Mouse (Mus musculus) gastrocnemius, postnatal 14 days (tissue): ENCODE results near the gene Ctnna3. TPM values are rescaled to one million over a fixed set of nuclear protein-coding genes. Genes with fewer than 3 reads are reported as not detected.
"Not testable (repeated sequence)": the region's sequence is repeated elsewhere in the genome, so short reads cannot be mapped to it uniquely, and the experiment has no call there.

Experiments used
- DNase-seq: peaks from one replicate; pipeline ENCODE4 v3.0.0; 2021; ENCODE audit warnings: mixed read lengths
- intact Hi-C: fragments of 180-260 bp; cut with DNase I; formaldehyde crosslinking; loops from one replicate; pipeline ENCODE4 v1.15.1; 2025; ENCODE audit warnings: low total_unique reads
- long read RNA-seq, 2 experiments: library from polyadenylated mRNA; stranded (forward); transcript quantifications; one replicate each; pipeline ENCODE4 v2.0.0; 2021
- total RNA-seq, 2 experiments: library from RNA; stranded (reverse); gene quantifications; 2 replicates each; pipeline ENCODE4 v1.2.3; 2021

Ctnna3 gene
- 10 to 100 TPM; 19.1 to 20.2 TPM for total RNA-seq
- long read RNA-seq, experiment 1, partial matches to known transcripts, result 0 of 2 reads
- long read RNA-seq, experiment 1, other reads (novel, unspliced or antisense), result 2 of 2 reads
- long read RNA-seq, experiment 2, partial matches to known transcripts, result 1 of 3 reads
- long read RNA-seq, experiment 2, other reads (novel, unspliced or antisense), result 2 of 3 reads

GRCm38 (mm10) chr10:63429785-63430305 lies at the start of gene Ctnna3:
Gene Ctnna3, plus strand, starts transcription at chr10:63430098.
- intact Hi-C loops, result loop anchor here (10.0 kb wide), 1 partner anchor 265 kb away; no protein-coding TSS in a partner anchor
- DNase-seq, result peak; percentile 87

DNA sequence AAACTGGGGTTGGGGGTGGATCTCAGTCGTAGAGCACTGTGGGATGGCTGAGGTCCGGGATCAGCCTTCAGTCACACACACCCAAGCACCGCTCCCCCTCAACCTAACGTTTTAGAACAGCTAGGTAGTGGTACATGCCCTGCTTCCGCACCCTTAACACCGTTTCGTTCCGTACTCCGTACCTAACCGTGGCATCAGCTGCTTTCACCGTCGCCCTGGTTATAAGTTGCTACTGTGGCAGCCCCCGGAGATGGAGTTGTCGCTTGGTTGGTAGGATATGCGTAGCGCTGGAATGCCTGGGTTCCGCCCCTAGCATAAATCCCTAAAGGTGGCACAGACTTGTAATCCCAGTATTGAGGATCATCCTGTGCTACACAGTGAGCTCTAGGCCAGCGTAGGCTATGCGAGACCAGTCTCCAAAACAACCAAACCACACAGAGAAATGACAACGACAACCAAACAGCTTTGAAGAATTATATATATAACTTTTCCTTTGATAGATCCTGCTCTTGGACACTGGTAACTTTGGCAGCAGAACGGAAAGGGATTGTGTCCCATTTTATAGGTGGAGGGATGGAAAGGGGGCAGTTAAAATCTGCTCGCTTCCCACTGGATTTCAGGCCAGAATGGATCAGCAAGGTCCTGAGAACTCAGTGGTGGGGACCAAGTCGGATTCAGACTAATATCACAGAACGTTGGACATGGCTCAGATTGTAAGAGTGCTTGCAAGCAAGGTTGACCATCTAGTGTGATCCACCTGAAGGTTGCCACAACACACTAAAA lies 48.2 kb upstream of the Ctnna3 start, which contains the start of gene Sirt1:
Gene Sirt1 (minus strand): TSS at position 207 of the 783 bp plus-strand sequence.
- no peak for DNase-seq
- intact Hi-C loops, result no loop called here

DNA sequence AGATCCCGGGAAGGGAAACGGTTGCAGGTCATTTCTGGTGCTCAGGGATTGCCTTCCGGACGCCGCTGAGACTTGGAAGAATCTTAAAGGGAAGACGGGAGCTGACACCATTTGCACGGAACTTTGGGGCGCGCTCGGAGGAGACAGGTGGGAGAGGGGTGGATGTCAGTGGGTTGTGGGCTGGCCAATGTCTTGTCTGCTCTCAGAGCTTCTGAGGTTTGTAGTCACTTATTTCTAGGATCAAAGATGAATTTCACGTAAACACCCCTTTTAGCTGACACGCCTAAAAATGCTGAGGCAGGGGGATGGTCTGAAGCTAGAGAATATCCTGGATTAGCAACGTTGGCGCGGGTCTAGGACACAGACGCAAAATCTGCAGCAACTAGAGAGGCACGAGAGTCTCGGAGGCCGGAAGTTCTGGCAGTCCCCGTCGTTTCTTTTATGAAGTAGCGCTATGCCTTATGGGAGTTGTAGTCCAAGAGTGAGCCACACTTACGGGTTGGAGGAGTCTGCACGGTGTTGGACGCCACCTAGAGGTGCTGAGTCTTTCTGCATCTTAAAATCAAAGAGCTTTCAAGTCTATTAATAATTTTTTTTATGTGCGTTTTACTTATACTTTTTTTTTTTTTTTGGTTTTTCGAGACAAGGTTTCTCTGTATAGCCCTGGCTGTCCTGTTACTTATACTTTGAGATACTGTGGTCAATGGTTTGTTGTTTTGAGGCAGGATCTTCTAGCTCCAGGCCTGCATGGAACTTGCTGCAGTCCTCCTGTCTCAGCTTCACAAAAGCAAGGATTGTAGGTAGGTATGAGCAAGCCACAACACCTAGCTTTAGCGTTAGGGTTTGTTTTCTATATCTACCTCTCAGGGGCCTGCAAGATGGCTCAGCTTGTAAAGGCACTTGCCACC lies 47.3 kb upstream of the Ctnna3 start, which contains the start of gene Dnajc12:
Gene Dnajc12 (plus strand): TSS at position 72 of the 908 bp plus-strand sequence.
- DNase-seq, result peak; percentile 80
- intact Hi-C loops, result no loop called here

DNA sequence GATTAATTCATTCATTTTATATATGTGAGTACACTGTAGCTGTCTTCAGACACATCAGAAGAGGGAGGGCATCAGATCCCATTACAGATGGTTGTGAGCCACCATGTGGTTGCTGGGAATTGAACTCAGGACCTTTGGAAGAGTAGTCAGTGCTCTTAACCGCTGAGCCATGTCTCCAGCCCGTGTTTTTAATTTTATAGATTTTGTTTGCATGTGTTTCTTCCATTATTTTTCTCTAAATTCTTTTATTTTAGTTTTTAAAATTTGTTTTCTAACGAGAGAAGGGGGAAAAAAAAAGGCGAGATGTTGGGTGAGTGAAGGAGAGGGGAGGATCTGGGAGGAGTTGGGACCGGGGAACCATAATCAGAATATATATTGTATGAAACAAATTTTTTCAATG lies 44.0 kb upstream of the Ctnna3 start:
- DNase-seq, intact Hi-C loops: not testable (repeated sequence)

DNA sequence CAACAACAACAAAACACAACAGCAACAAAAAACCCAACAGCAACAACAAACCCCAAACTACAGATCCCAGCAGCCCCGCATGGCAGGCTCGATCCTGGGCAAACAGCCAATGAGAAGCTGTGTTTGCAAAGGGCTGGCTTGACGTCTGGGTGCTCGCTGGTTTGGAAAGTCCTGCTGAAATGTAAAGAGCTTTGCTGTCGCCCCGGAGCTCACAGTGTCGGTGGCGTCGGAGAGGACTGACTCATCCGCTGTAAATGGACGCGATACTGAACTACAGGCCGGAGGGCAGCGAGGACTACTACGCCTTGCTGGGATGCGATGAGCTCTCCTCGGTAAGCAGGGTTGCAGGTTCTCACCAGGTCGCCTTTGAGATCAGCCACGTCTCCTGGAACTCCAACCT lies 43.5 kb upstream of the Ctnna3 start:
- intact Hi-C loops, result no loop called here
- peak; percentile 77 for DNase-seq

DNA sequence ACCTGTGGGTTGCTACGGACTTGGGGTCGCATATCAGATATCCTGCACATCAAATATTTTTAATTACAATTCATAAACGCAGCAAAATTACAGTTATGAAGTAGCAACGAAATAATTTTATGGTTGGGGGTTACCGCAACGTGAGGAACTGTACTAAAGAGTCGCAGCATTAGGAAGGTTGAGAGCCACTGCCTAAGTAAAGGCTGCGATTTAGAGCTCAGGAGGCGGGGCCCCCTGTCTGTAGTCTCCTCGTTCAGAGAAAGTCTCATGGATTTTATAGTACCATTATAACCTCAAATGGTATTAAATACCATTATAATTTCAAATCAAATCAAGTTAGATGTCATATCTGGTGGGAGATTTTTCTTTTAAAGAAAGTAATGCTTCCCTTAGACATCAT lies 42.9 kb upstream of the Ctnna3 start:
- intact Hi-C loops, result no loop called here
- DNase-seq, result no peak

- intact Hi-C loops, result no loop called here
- no peak for DNase-seq
These were observed 41.0 kb upstream of the Ctnna3 start for GRCm38 (mm10) chr10:63388948-63389347.

DNA sequence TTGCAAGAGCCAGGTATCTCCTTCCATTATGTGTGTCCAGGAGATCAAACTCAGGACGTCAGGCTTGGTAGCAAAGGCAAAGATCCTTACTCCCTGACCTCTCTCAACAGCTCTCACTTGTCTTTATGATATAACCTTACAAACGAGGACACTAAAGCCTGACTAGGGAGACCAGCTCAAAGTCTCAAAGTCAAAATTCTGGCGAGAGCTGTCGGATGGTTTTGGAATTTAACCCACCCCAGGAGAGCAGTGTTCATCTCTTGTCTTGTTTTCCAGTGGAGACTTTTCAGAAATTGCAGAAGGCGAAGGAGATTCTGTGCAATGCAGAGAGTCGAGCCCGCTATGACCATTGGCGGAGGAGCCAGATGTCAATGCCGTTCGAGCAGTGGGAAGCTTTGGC lies 32.9 kb upstream of the Ctnna3 start:
- intact Hi-C loops, result no loop called here
- no peak for DNase-seq

DNA sequence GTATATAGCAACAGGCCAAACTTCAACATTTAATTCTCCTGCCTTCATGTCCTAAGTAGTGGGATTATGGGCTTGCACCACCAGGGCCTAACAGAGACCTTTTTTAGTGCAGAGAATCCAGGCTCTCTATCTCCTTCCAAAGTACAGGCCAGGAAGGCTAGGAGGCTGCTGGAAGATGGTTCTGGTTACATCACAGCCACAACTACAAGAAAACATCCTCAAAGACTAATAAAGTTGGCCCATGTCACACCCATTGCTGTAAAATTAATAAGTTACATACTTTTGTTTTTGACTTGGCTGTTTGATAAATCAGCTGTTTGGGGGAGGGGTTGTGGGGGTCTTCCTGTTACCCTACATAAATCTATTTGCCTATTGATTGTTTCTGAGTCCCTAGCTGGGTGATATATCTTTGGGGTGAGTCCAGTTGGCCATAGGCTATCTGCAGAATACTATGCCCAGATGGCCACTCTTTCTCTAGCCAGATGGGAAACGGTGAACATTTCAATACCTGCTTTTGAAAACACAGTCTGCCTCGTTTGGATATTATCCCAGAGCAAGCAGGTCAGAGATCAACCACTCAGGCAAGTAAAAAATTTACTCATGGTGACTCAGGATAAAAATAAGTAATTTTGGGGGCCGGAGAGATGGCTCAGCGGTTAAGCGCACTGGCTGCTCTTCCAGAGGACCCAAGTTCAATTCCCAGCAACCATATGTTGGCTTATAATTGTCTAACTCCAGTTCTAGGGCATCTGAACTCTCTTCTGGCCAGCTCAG lies 27.0 kb upstream of the Ctnna3 start:
- intact Hi-C loops, result no loop called here
- DNase-seq, result no peak

GRCm38 (mm10) chr10:63403636-63404035 lies 26.3 kb upstream of the Ctnna3 start:
- intact Hi-C loops, result no loop called here
- no peak for DNase-seq

DNA sequence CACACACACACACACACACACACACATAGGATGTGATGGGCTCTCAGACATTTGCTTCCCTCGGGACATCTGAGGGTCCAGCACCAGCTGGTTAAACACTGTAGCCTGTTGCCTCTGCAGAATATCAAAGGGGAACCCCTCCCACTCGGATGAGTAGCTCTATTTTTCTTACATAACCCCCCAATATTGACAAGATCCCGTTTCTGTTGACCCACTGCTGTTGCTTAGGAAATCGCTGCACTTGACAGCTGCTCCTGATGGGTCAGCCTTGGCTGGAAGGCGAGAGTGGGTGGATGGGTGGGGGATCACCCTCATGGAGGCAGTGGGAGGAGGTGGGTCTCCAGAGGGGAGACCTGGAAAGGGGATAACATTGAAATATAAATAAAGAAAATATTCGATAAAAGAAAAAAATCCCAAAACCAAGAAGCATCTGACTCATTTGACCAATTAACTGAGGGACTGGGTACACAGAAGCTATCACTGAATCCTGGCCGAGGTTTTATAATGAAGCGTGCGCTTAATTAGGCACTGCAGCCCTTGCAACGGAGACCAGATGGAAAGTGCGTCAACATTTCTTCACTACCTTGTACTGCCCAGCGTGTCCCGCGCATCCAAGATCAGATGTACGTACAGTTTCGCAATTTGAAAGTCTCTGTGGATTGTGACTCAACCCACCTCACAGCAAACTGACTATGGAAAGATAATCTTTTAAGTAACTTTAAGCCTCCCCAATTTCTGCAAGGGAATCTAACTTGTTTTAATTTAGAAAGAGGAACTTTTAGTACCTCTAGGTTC lies 19.5 kb upstream of the Ctnna3 start:
- no peak for DNase-seq
- intact Hi-C loops, result no loop called here

- DNase-seq, intact Hi-C loops: not testable (repeated sequence)
These were observed 18.2 kb upstream of the Ctnna3 start for GRCm38 (mm10) chr10:63411674-63412073.

DNA sequence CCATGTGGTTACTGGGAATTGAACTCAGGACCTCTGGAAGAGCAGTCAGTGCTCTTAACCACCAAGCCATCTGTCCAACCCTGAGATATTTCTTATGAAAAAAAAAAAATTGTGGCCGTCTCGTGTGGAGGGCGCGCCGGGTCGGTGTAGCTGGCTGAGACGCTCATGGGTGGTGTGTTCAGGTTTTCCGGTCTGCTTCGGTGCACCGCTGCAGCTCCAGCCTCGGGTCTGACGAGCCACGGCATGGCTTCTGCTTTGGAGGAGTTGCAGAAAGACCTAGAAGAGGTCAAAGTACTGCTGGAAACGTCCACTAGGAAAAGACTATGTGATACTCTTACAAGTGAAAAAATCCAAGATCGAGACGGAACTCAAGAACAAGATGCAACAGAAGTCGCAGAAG lies 17.1 kb upstream of the Ctnna3 start:
- DNase-seq, result no peak
- intact Hi-C loops, result no loop called here

DNA sequence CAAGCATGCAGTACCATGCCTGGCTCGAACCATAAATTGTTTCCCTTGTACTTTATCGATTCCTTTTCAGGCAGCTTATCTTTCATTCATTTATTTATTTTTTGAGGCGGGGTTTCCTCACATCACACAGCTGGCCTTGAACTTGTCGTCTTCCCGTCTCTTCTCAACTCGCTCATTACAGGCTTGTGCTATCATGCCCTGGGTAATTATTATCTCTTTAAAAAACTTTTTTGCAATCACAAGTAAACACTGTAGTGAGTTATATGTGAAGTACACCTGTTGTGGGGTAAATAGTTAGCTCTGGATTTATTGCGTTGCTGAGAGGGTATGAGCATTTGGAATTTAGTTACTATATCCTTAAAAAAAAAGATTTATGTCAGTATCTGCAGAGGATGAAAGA lies 14.6 kb upstream of the Ctnna3 start:
- no peak for DNase-seq
- intact Hi-C loops, result no loop called here

GRCm38 (mm10) chr10:63415850-63416249 lies 14.0 kb upstream of the Ctnna3 start:
- no peak for DNase-seq
- intact Hi-C loops, result no loop called here

- intact Hi-C loops, result no loop called here
- no peak for DNase-seq
These were observed 12.8 kb upstream of the Ctnna3 start for GRCm38 (mm10) chr10:63417061-63417460.

GRCm38 (mm10) chr10:63421739-63422735 lies 7.9 kb upstream of the Ctnna3 start, which contains the start of gene Gm7075:
Gene Gm7075, minus strand, starts transcription at chr10:63421789.
- peak; percentile 17 for DNase-seq
- intact Hi-C loops, result loop anchor here (10.0 kb wide), 1 partner anchor 273 kb away; no protein-coding TSS in a partner anchor
